Mouse (Mus musculus): ENCODE results near the gene Twist2.

Twist2 gene

DNA sequence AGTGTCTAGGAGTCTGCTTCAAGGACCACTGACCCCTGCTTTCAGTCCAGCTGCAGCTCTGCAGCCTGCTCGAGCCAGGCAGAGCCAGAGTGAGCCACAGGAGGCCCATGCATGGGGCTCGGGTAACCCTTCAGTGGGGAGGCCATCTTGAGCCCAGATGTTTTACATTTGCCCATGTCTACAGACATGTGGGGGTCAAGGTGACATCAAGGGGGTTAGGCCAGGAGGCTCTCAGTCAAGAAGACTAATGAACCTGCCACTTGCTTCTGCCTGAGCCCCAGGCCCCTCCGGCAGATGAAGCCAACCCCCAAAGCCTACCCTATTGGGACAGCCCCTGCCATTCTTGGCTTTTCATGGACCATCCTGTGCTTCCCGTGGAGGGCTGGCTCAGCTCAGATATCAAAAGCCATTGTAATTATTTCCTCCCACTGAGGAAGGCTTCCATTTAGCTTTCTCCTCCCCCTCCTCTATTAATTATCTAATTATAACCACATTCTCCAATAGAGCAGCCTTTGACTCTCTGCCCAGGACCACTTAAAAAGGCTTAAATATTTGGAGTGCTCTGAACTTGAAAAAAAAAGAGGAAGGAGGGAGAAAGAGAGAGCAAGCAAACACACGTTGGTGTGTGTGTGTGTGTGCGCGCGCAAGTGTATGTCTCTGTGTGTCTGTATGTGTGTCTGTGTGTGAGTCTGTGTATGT, 43.6 kb downstream of the Twist2 start:
- no peak for TF ChIP-seq GATA4 (IDR thresholded peaks at IDR 0.05; ENCODE audit: insufficient replicate concordance, low read length)

DNA sequence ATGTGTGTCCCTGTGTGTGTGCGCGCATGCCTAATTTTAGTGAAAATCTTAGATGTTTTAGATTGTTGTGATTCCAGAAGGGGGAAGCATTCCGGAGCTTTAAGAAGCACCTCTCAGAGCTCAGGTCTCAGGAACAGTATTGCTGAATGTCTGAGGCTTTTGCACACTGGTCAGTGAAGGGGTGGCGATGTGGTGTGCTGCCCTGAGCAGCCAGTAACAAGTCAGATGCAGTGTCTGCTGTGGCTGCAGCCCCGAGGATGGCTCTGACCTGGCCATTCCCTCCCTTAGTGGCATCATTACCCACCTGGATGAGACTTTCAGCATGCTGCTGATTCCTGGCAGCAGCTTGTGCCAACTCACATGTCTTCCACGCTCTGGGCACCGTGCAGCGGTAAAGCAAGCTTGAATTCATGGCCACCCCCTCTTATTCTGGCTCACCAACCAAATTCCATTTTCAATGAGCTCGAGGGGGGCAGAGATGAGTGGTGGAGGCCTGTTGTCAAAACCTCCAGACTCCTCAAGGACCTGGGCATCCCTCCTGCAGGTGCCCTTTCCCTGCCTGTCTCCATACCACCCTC, 44.2 kb downstream of the Twist2 start:
- no peak for TF ChIP-seq GATA4 (IDR thresholded peaks at IDR 0.05; ENCODE audit: insufficient replicate concordance, low read length)

DNA sequence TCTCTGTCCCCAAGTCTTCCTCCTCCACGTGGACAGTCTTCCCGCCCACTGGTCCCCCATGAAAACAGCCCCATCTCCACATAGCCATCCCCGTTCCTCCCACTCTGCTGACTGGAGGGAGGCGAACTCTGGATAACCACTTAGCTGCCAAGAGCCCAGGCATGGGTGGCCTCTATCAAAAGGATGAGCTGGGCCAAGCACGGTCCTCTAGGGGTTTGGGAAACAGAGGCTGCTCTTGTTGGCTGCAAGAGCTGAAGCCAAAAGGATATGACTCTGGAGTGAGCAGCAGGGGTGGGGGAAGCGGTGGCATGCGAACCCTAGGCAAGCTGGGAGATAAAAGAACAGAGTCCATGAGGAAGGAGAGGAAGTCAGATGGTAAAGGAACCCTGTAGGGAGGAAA, 50.0 kb downstream of the Twist2 start:
- TF ChIP-seq GATA4 (IDR thresholded peaks at IDR 0.05; ENCODE audit: insufficient replicate concordance, low read length): no peak

DNA sequence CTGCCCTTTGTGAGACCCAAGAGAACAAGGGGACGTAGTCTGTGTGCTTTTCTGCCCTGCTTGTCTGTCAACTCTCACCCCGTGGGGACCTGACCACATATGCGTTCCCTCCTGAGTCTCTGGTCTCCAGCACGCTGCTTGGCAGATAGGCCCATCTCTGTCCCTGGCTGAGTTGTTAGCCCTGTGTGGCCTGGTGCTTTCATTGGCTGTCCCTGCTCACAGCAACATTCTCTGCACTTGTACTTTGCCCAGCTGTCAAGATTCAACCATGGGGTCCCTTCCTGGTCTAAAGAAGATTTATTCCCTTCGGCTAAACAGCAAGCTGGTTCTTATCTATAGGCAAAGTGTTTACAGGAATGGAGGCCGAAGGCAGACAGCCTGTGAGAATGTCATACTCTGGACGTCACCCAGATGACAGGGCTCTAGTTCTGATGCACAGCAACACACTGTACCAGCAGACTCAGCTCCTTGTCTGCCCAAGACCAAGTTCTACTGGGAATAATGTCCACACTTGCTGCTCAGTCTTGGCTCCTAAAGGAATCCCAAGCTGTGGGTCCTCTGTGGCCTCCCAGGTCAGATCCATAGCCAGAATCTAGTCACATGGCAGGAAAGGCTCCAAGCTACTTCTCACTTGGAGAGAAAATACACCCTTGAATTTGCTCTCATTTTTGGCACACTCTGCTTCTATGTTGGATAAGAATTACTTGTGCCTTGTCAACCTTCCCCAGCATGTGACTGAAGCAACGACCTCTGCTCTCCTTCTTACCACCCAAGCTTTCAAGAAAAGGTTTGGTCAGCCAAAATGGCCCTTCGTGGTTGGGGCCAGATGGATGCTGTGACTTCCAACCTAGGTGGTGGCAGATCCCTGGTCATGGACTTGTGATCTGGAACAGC, 55.8 kb downstream of the Twist2 start:
- TF ChIP-seq GATA4 (IDR thresholded peaks at IDR 0.05; ENCODE audit: insufficient replicate concordance, low read length): no peak

DNA sequence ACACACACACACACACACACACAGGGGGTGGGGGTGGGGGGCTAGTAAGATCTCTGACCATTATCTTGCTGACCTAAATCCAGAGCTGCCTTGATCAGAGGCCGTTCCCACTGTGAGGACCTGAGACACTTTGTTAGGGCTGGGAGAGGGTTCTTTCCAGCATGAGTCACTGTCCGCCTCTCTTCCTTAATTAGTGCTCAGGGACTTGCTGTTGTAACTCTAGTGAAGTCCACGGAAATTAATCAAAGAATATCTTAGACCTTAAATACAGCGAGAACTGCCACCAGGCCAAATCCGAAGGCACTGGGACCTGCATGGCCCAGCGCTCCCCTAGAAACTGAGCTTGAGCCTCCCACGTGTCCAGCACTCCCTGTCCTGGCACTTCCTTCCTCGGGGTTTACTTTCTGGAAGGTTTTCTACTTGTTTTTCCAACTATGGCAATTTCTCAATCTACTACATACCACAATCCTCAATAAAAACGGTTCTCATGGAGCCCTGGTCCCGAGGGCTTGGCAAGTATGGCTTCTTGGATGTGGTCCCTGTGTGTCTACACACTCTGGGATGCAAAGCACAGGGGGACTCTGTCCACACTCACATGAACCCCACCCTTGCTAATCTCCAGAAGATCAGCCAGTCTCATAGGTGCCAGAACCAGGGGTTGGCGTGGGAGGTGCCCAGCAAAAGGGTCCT, 57.0 kb downstream of the Twist2 start:
- no peak for TF ChIP-seq GATA4 (IDR thresholded peaks at IDR 0.05; ENCODE audit: insufficient replicate concordance, low read length)

DNA sequence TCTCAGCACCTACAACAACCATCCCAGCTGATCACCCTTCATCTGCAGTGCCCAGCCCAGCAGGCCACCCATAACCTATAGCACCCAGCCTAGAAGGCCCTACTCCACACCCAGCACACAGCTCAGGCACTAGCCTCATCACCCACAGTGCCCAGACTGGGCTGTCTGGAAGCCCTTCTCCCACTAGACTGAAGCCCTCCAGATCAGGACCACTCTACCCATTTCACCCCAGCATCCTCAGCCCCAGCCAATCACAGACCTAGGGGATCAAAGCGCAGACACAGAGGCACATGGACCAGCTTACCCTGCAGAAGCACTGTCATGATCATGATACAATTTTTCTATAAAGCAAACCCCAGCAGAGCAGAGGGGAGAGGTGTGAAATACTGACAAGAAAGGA, 57.6 kb downstream of the Twist2 start:
- TF ChIP-seq GATA4 (IDR thresholded peaks at IDR 0.05; ENCODE audit: insufficient replicate concordance, low read length): no peak

- no peak for TF ChIP-seq GATA4 (IDR thresholded peaks at IDR 0.05; ENCODE audit: insufficient replicate concordance, low read length)
Measured at GRCm38 (mm10) chr1:91861511-91861910, 60.2 kb downstream of the Twist2 start.

GRCm38 (mm10) chr1:91866001-91866400, 64.7 kb downstream of the Twist2 start:
- TF ChIP-seq GATA4 (IDR thresholded peaks at IDR 0.05; ENCODE audit: insufficient replicate concordance, low read length): no peak

DNA sequence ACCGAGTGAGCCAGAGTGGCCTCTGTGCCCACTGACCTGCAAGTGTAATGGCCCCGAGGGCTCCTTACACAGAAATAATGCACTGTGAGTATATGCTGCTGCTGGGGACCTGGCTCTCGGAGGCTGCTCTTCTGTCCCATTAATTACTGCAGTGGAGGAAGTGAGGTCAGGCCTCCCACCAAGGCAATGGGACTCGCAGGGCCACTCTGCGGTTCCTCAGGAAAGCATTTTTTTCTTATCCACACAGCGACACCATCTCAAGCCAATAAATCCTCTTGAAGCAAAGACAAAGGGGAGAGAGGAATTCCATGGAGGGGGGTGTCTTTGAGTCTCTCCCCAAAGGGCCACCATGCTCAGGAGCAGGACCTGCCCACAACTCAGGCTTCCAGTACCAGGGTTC, 69.8 kb downstream of the Twist2 start:
- TF ChIP-seq GATA4 (IDR thresholded peaks at IDR 0.05; ENCODE audit: insufficient replicate concordance, low read length): no peak

DNA sequence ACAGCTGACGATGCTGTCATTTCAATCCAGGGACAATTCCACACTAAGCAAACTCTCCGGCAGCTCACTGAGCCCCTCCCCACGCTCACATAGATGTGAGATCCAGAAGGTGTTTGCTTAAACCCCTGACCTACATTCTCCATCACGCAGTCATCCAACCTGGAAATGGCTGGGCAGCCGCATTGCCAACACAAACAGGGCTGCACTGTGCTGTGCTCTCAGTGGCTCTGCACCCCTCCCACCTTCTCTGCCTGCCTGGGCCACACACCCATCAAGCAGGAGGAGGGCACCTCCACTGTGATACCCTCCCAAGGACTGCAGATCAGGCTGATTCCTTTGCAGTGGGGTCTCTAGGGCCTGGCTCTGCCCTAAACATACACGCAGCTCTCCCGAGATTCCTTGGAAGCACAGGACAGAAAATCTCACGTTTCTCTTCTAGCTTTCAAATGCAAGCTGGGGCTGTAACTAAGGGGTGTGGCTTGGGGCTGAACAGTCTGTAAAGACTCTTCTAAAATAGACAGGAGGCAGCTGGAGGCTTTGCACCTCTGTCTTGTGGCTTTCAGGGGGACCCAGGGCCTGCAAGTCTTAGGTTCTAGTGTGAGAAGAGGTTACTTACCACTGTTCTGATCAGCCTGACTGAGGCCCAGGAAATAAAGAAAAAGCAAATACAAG, 71.3 kb downstream of the Twist2 start:
- no peak for TF ChIP-seq GATA4 (IDR thresholded peaks at IDR 0.05; ENCODE audit: insufficient replicate concordance, low read length)

GRCm38 (mm10) chr1:91873572-91874285, 72.5 kb downstream of the Twist2 start:
- TF ChIP-seq GATA4 (IDR thresholded peaks at IDR 0.05; ENCODE audit: insufficient replicate concordance, low read length): no peak

GRCm38 (mm10) chr1:91874633-91875032, 73.4 kb downstream of the Twist2 start:
- no peak for TF ChIP-seq GATA4 (IDR thresholded peaks at IDR 0.05; ENCODE audit: insufficient replicate concordance, low read length)

DNA sequence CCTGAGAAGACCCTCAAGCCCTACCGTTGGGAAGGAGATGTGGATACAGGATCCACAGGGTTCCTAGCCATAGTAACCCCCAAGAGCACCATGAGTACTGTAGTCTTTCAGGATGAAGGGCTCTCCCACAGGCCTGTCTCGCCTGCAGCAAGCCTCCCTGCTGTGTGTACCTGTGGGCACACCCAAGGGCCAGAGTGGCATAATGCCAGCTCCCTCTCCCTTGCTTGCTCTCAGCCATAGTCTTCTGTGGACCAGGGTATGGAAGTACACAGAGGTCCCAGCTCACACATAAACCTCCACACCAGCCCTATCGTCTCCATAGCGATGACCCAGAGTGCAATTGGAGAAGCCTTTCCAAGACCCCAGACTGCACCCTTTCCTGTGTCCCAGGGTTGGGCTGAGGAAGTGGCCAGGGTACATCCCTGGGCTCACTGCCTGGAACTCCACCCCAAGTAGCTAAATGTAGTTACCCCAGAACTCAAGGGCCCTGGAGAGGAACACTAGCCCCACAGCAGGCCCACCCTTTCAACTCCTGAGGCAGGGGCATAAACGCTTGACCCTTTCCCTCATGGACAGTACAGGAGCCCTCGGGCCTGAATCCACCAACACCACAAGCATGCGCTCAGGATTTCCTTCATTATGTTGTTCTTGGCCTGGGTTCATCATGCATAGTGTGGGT, 73.9 kb downstream of the Twist2 start:
- TF ChIP-seq GATA4 (IDR thresholded peaks at IDR 0.05; ENCODE audit: insufficient replicate concordance, low read length): no peak

DNA sequence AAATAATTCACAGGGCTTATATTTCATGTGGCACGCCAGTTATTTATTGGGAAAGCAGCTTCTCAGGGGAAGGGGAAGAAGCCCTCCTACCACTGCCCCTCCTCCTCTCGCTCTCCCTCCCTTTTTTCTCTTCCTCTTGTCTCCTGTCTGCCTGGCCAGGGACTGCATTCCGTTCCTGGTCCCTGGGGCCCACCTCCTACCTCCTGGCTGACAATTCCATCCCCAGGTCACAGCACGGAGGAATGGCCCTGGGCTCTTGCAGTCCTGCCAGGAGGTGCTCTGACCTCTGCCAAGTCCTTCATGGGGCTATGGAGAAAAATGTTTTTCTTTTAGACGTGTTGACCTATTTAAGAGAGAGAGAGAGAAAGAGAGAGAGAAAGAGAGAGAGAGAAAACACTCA, 77.4 kb downstream of the Twist2 start:
- TF ChIP-seq GATA4 (IDR thresholded peaks at IDR 0.05; ENCODE audit: insufficient replicate concordance, low read length): no peak

Data from liver, adult (tissue).